Mouse (Mus musculus) G1E (cell line): ENCODE results near the gene Wfdc6b. TPM values are rescaled to one million over a fixed set of nuclear protein-coding genes. Genes with fewer than 3 reads are reported as not detected.
A peak's percentile ranks its signal among the peaks of the same experiment; 100 is the strongest.

ENCODE experiments used
- ATAC-seq: 2 replicates; pipeline ENCODE4 v1.8.0; 2016; ENCODE audit warnings: mild to moderate bottlenecking; ENCODE audit not compliant: insufficient number of reproducible peaks, poor library complexity, low FRiP score, severe bottlenecking; ENCODE audit errors: extremely low read depth
- DNase-seq: peaks from one replicate; pipeline ENCODE4 v3.0.0; 2012; ENCODE audit warnings: low spot score
- H3K27me3 ChIP-seq: 2 replicates; pipeline ENCODE4 v1.6.1; 2012; ENCODE audit warnings: mild to moderate bottlenecking, low read length, inconsistent platforms; ENCODE audit not compliant: insufficient read depth
- H3K36me3 ChIP-seq: replicated peaks from 2 replicates; pipeline ENCODE3; 2012; ENCODE audit warnings: mild to moderate bottlenecking, inconsistent platforms
- H3K4me1 ChIP-seq: 2 replicates; pipeline ENCODE4 v1.6.1; 2012; ENCODE audit warnings: low read depth, low read length, inconsistent platforms, mixed read lengths; ENCODE audit not compliant: insufficient read depth
- H3K4me3 ChIP-seq: 2 replicates; pipeline ENCODE4 v1.5.1; 2012; ENCODE audit warnings: low read depth, mild to moderate bottlenecking, inconsistent platforms, low read length, moderate library complexity, mixed read lengths
- H3K9me3 ChIP-seq: replicated peaks from 2 replicates; pipeline ENCODE4 v1.6.1; 2012; ENCODE audit warnings: inconsistent platforms
- CTCF ChIP-seq: IDR thresholded peaks from 2 replicates; pipeline ENCODE4 v1.5.1; 2012; ENCODE audit warnings: low read depth, low read length, inconsistent platforms, mixed read lengths
- GATA1 ChIP-seq: IDR thresholded peaks from 2 replicates; pipeline ENCODE4 v1.6.1; 2012; ENCODE audit warnings: borderline replicate concordance, low read length, inconsistent platforms, mixed read lengths
- GATA2 ChIP-seq: IDR thresholded peaks from 2 replicates; pipeline ENCODE4 v1.6.1; 2012; ENCODE audit warnings: low read depth, low read length, inconsistent platforms, borderline replicate concordance
- POLR2AphosphoS5 ChIP-seq: IDR thresholded peaks from 2 replicates; pipeline ENCODE4 v1.6.1; 2012; ENCODE audit warnings: low read depth, low read length, inconsistent platforms; ENCODE audit not compliant: insufficient replicate concordance
- TAL1 ChIP-seq: conservative IDR thresholded peaks from 2 replicates; pipeline ENCODE4 v1.6.1; 2012; ENCODE audit warnings: low read depth, low read length, inconsistent platforms, mixed read lengths
- polyA plus RNA-seq: library from polyadenylated mRNA; stranded (reverse); fragments of >175 nt; gene quantifications from 2 replicates; pipeline ENCODE4 v1.2.3, GENCODE M21; 2012
- total RNA-seq, 2 experiments: library from RNA; stranded (forward) in 1 of 2; stranded (reverse) in 1 of 2; fragments of 200-1000 nt in 1 of 2; fragments of >200 nt in 1 of 2; fragmentation: Nextera tagmentation in 1 of 2; gene quantifications; 2 replicates each; pipeline ENCODE4 v1.2.3; 2014 to 2017

Wfdc6b gene
- total and polyA plus RNA-seq, 3 experiments, result not detected

- Histone ChIP-seq H3K4me3 (no peak overlapping the region), H3K9me3 (no peaks in the 10 kb centered on the region), H3K27me3 (no peaks in the 10 kb centered on the region; the same call in 1 of the 2 replicates), H3K4me1 (no peaks in the 10 kb centered on the region), H3K36me3 (no peaks in the 10 kb centered on the region)
- TF ChIP-seq TAL1 (no peak), POLR2AphosphoS5 (no peak), GATA2 (no peak)
- ATAC-seq, result no peak
- no peak for DNase-seq
Measured at GRCm38 (mm10) chr2:164621775-164622174, 8.5 kb downstream of the Wfdc6b start.

GRCm38 (mm10) chr2:164635266-164635665 is 21.9 kb downstream of the Wfdc6b start:
- Histone ChIP-seq H3K9me3 (no peaks in the 10 kb centered on the region), H3K27me3 (0 out of 2 replicates have a peak, but pooled peaks cover 2% of the 10 kb centered on the region), H3K4me1 (no peaks in the 10 kb centered on the region), H3K36me3 (no peaks in the 10 kb centered on the region), H3K4me3 (no peak overlapping the region)
- ATAC-seq (no peak), DNase-seq (no peak)
- TF ChIP-seq CTCF (peak; percentile 5; the same call in 1 of the 2 replicates), POLR2AphosphoS5 (no peak)

GRCm38 (mm10) chr2:164638696-164639095 is 25.4 kb downstream of the Wfdc6b start, which contains the start of gene Wfdc16:
Gene Wfdc16 (minus strand): TSS chr2:164638796.
- no peaks in the 10 kb centered on the region for H3K9me3 ChIP-seq
- H3K27me3 ChIP-seq, result 0 out of 2 replicates have a peak, but pooled peaks cover 2% of the 10 kb centered on the region
- H3K36me3 ChIP-seq, result no peaks in the 10 kb centered on the region
- H3K4me3 ChIP-seq, result no peak within 1 kb of the TSS
- TF ChIP-seq POLR2AphosphoS5, result no peak
- TF ChIP-seq CTCF, result no peak
- TF ChIP-seq GATA1, result no peak
- no peak for TF ChIP-seq GATA2
- no peak for TF ChIP-seq TAL1
- ATAC-seq (no peak), DNase-seq (no peak)
- H3K4me1 ChIP-seq, result peaks cover 8% of the 10 kb centered on the region

GRCm38 (mm10) chr2:164641129-164641528 is 27.8 kb downstream of the Wfdc6b start:
- DNase-seq, result peak; percentile 14
- Histone ChIP-seq H3K27me3 (peaks cover 4% of the 10 kb centered on the region; the same call in 1 of the 2 replicates), H3K9me3 (no peaks in the 10 kb centered on the region), H3K4me3 (no peak overlapping the region), H3K4me1 (peaks cover 8% of the 10 kb centered on the region), H3K36me3 (no peaks in the 10 kb centered on the region)
- TF ChIP-seq TAL1 (no peak), CTCF (no peak), GATA2 (no peak), GATA1 (no peak), POLR2AphosphoS5 (no peak)
- ATAC-seq, result peak; percentile 87

GRCm38 (mm10) chr2:164641881-164642673 is 28.8 kb downstream of the Wfdc6b start:
- DNase-seq, result no peak
- peaks cover 8% of the 10 kb centered on the region for H3K4me1 ChIP-seq
- no peaks in the 10 kb centered on the region for H3K9me3 ChIP-seq
- H3K27me3 ChIP-seq, result peaks cover 4% of the 10 kb centered on the region; the same call in 1 of the 2 replicates
- no peak overlapping the region for H3K4me3 ChIP-seq
- no peak for ATAC-seq
- TF ChIP-seq CTCF (no peak), TAL1 (no peak), POLR2AphosphoS5 (no peak), GATA2 (no peak), GATA1 (no peak)
- no peaks in the 10 kb centered on the region for H3K36me3 ChIP-seq

DNA sequence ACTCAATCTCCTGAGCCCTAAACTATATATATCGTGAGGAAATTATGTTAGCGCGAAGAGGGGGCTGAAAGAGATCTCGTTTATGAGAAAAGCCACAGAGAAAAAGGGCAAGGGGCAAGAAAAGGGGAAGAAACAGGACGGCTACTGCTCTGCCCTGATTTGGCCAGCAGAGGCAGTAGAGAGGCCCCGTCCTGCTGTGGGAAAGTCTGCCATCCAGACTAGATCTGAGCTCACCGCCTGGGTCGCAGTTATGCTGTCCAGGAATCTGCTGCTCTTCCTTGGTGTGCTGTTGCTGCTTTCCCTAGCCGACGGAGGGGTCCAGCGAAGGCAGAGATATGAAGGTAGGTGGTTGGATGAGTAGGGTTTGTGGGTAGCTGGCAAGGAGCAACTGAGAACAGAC is 42.5 kb downstream of the Wfdc6b start, which contains the start of gene Wfdc10:
Wfdc10 (plus strand) TSS at position 189 of the 400 bp plus-strand sequence.
- no peak within 1 kb of the TSS for H3K4me3 ChIP-seq
- DNase-seq (peak; percentile 22), ATAC-seq (peak; percentile 54; the same call in 1 of the 2 replicates)
- no peaks in the 10 kb centered on the region for H3K36me3 ChIP-seq
- 0 out of 2 replicates have a peak, but pooled peaks cover 3% of the 10 kb centered on the region for H3K4me1 ChIP-seq
- no peaks in the 10 kb centered on the region for H3K27me3 ChIP-seq
- TF ChIP-seq TAL1, result no peak
- TF ChIP-seq CTCF, result peak; percentile 87
- no peaks in the 10 kb centered on the region for H3K9me3 ChIP-seq

GRCm38 (mm10) chr2:164656483-164656882 is 43.2 kb downstream of the Wfdc6b start, which contains the start of gene Wfdc9:
Gene Wfdc9 (minus strand): TSS chr2:164656583.
- H3K4me3 ChIP-seq, result no peak within 1 kb of the TSS
- TF ChIP-seq CTCF, result no peak
- no peak for TF ChIP-seq GATA1
- TF ChIP-seq POLR2AphosphoS5, result no peak
- TF ChIP-seq GATA2, result no peak
- TF ChIP-seq TAL1, result no peak
- H3K27me3 ChIP-seq, result no peaks in the 10 kb centered on the region
- no peaks in the 10 kb centered on the region for H3K36me3 ChIP-seq
- DNase-seq (no peak), ATAC-seq (no peak)
- no peaks in the 10 kb centered on the region for H3K9me3 ChIP-seq
- H3K4me1 ChIP-seq, result 0 out of 2 replicates have a peak, but pooled peaks cover 3% of the 10 kb centered on the region
